Mouse (Mus musculus) C2C12 (cell line): ENCODE results near the gene Fhit. TPM values are rescaled to one million over a fixed set of nuclear protein-coding genes. Genes with fewer than 3 reads are reported as not detected.
"Not testable (repeated sequence)": the region's sequence is repeated elsewhere in the genome, so short reads cannot be mapped to it uniquely, and the experiment has no call there.

ENCODE experiments used
- H3K27me3 ChIP-seq: one replicate; pipeline ENCODE4 v1.6.1; 2011; ENCODE audit not compliant: control insufficient read depth, insufficient read depth, insufficient read length
- H3K36me3 ChIP-seq: one replicate; pipeline ENCODE4 v1.6.1; 2011; ENCODE audit not compliant: control insufficient read depth, insufficient read depth
- H3K4me3 ChIP-seq: one replicate; pipeline ENCODE4 v1.5.1; 2011; ENCODE audit warnings: mild to moderate bottlenecking, control low read depth; ENCODE audit not compliant: poor library complexity, insufficient read depth, severe bottlenecking
- H3K79me2 ChIP-seq: one replicate; pipeline ENCODE4 v1.6.1; 2011; ENCODE audit not compliant: control insufficient read depth, insufficient read depth
- H3K79me3 ChIP-seq: one replicate; pipeline ENCODE4 v1.6.1; 2011; ENCODE audit warnings: low read depth, control low read depth
- H3ac ChIP-seq: one replicate; pipeline ENCODE3; 2011; ENCODE audit warnings: low read depth; ENCODE audit not compliant: control insufficient read depth, insufficient read length
- CEBPB ChIP-seq: IDR thresholded peaks from one replicate; pipeline ENCODE4 v1.6.1; 2011; ENCODE audit warnings: low read depth, mild to moderate bottlenecking, control low read depth, moderate library complexity
- CTCF ChIP-seq: IDR thresholded peaks from one replicate; pipeline ENCODE4 v1.5.1; 2011; ENCODE audit not compliant: control insufficient read depth, insufficient read depth, insufficient read length
- FOSL1 ChIP-seq: IDR thresholded peaks from one replicate; pipeline ENCODE4 v1.8.0; 2011; ENCODE audit warnings: mild to moderate bottlenecking, low read length; ENCODE audit not compliant: poor library complexity, insufficient read depth, severe bottlenecking
- MAX ChIP-seq: IDR thresholded peaks from one replicate; pipeline ENCODE4 v1.6.1; 2011; ENCODE audit warnings: mild to moderate bottlenecking, control low read depth
- MYOD1 ChIP-seq: IDR thresholded peaks from one replicate; pipeline ENCODE4 v1.6.1; 2011; ENCODE audit warnings: low read depth; ENCODE audit not compliant: control insufficient read depth, insufficient read length
- MYOG ChIP-seq: IDR thresholded peaks from one replicate; pipeline ENCODE4 v1.6.1; 2011; ENCODE audit not compliant: control insufficient read depth, insufficient read length; ENCODE audit errors: extremely low read depth
- USF1 ChIP-seq: IDR thresholded peaks from one replicate; pipeline ENCODE4 v1.6.1; 2011; ENCODE audit warnings: low read depth, mild to moderate bottlenecking, control low read depth, moderate library complexity
- polyA plus RNA-seq: library from polyadenylated mRNA; unstranded; fragments of >200 nt; fragmentation: generic; extraction: Trizol; gene quantifications from one replicate; pipeline ENCODE4 v1.2.1, GENCODE M21; 2012; ENCODE audit warnings: missing spikeins

Fhit gene
- polyA plus RNA-seq, 1 experiment, result not detected

- H3K27me3 ChIP-seq, result no peaks in the 10 kb centered on the region
- no peaks in the 10 kb centered on the region for H3K79me2 ChIP-seq
- H3K36me3 ChIP-seq, result no peaks in the 10 kb centered on the region
- H3K4me3 ChIP-seq, result no peak overlapping the region
- H3K79me3 ChIP-seq, result no peaks in the 10 kb centered on the region
- no peak overlapping the region for H3ac ChIP-seq
- TF ChIP-seq FOSL1 (no peak), MYOG (no peak), MYOD1 (no peak), CTCF (no peak), MAX (no peak), USF1 (no peak), CEBPB (no peak)
These were observed 76.2 kb downstream of the Fhit start for GRCm38 (mm10) chr14:11085596-11085995.

GRCm38 (mm10) chr14:11083946-11084345 is 77.9 kb downstream of the Fhit start:
- Histone ChIP-seq H3K36me3 (no peaks in the 10 kb centered on the region), H3K27me3 (no peaks in the 10 kb centered on the region), H3K4me3 (no peak overlapping the region), H3ac (no peak overlapping the region), H3K79me2 (no peaks in the 10 kb centered on the region), H3K79me3 (no peaks in the 10 kb centered on the region)
- TF ChIP-seq CEBPB, result no peak
- TF ChIP-seq CTCF, result no peak

GRCm38 (mm10) chr14:11083462-11083861 is 78.4 kb downstream of the Fhit start:
- TF ChIP-seq MAX, result no peak
- no peak for TF ChIP-seq FOSL1
- no peak for TF ChIP-seq MYOD1
- no peak for TF ChIP-seq MYOG
- TF ChIP-seq CEBPB, result no peak
- TF ChIP-seq USF1, result no peak
- TF ChIP-seq CTCF, result no peak
- Histone ChIP-seq H3K79me3 (no peaks in the 10 kb centered on the region), H3K27me3 (no peaks in the 10 kb centered on the region)

GRCm38 (mm10) chr14:11063594-11063993 is 98.2 kb downstream of the Fhit start:
- Histone ChIP-seq H3K79me2 (no peaks in the 10 kb centered on the region), H3K36me3 (no peaks in the 10 kb centered on the region), H3ac (no peak overlapping the region), H3K27me3 (no peaks in the 10 kb centered on the region), H3K79me3 (no peaks in the 10 kb centered on the region), H3K4me3 (no peak overlapping the region)
- TF ChIP-seq CTCF (no peak), MAX (no peak), CEBPB (no peak), FOSL1 (no peak), MYOD1 (no peak), USF1 (no peak), MYOG (no peak)

More at GRCm38 (mm10) chr14:11083462-11083861, 78.4 kb downstream of the Fhit start:
- Histone ChIP-seq H3ac (no peak overlapping the region), H3K4me3 (no peak overlapping the region), H3K36me3 (no peaks in the 10 kb centered on the region), H3K79me2 (no peaks in the 10 kb centered on the region)

GRCm38 (mm10) chr14:11060221-11060620 is 101.6 kb downstream of the Fhit start:
- no peak overlapping the region for H3ac ChIP-seq
- no peaks in the 10 kb centered on the region for H3K79me3 ChIP-seq
- no peaks in the 10 kb centered on the region for H3K27me3 ChIP-seq
- H3K79me2 ChIP-seq, result no peaks in the 10 kb centered on the region
- H3K4me3 ChIP-seq, result no peak overlapping the region
- no peaks in the 10 kb centered on the region for H3K36me3 ChIP-seq
- TF ChIP-seq MYOG, result no peak
- no peak for TF ChIP-seq USF1

- H3K27me3 ChIP-seq, H3K4me3 ChIP-seq, H3K79me3 ChIP-seq, H3K36me3 ChIP-seq, H3ac ChIP-seq, H3K79me2 ChIP-seq: not testable (repeated sequence)
These were observed 122.1 kb downstream of the Fhit start for GRCm38 (mm10) chr14:11039503-11040300.
